Mouse (Mus musculus) liver, postnatal 0 days (tissue): ENCODE data around the gene Ppp1r12b. TPM values are rescaled to one million over a fixed set of nuclear protein-coding genes. Genes with fewer than 3 reads are reported as not detected.

Experiments
- ATAC-seq: fragments of 200-750 bp; cut with Nextera tagmentation; 2 replicates; pipeline ENCODE4 v1.8.0; 2017; ENCODE audit warnings: mild to moderate bottlenecking, moderate library complexity
- DNase-seq: peaks from one replicate; pipeline ENCODE4 v3.0.0-alpha.2; 2016
- H3K27ac ChIP-seq: fragments of 300-500 bp; sonication (generic); 2 replicates; pipeline ENCODE4 v1.5.1; 2014; ENCODE audit warnings: antibody characterized with exemption, moderate library complexity, mild to moderate bottlenecking, low read depth
- H3K27me3 ChIP-seq: fragments of 300-500 bp; sonication (generic); 2 replicates; pipeline ENCODE4 v1.6.1; 2014; ENCODE audit warnings: low read length, control low read depth, mixed read lengths; ENCODE audit not compliant: insufficient read depth
- H3K36me3 ChIP-seq: fragments of 300-500 bp; sonication (generic); replicated peaks from 2 replicates; pipeline ENCODE4 v1.6.1; 2014; ENCODE audit warnings: mild to moderate bottlenecking, control low read depth, low read length, moderate library complexity, mixed read lengths; ENCODE audit not compliant: insufficient read depth
- H3K4me1 ChIP-seq: fragments of 300-500 bp; sonication (generic); 2 replicates; pipeline ENCODE4 v1.6.1; 2014; ENCODE audit warnings: antibody characterized with exemption, mild to moderate bottlenecking, control low read depth; ENCODE audit not compliant: insufficient read depth
- H3K4me2 ChIP-seq: fragments of 300-500 bp; sonication (generic); 2 replicates; pipeline ENCODE4 v1.6.1; 2014; ENCODE audit warnings: low read depth, mild to moderate bottlenecking, low read length, moderate library complexity, mixed read lengths
- H3K4me3 ChIP-seq: fragments of 300-500 bp; sonication (generic); 2 replicates; pipeline ENCODE4 v1.5.1; 2014; ENCODE audit warnings: low read depth, low read length
- H3K9ac ChIP-seq: fragments of 300-500 bp; sonication (generic); replicated peaks from 2 replicates; pipeline ENCODE4 v1.6.1; 2014; ENCODE audit warnings: mild to moderate bottlenecking, moderate library complexity
- H3K9me3 ChIP-seq: fragments of 300-500 bp; sonication (generic); 2 replicates; pipeline ENCODE4 v1.6.1; 2016; ENCODE audit warnings: mild to moderate bottlenecking, control low read depth, low read length, mixed read lengths
- CTCF ChIP-seq: sonication (generic); IDR thresholded peaks from 2 replicates; pipeline ENCODE4 v1.5.1; 2016; ENCODE audit warnings: antibody characterized with exemption, low read depth
- EP300 ChIP-seq: IDR thresholded peaks from 2 replicates; pipeline ENCODE4 v1.6.1; 2016; ENCODE audit warnings: antibody characterized with exemption, low read depth, mild to moderate bottlenecking
- WGBS: fragments of 180-500 bp; shearing (Covaris S2); extraction: QIAGEN DNeasy Blood & Tissue Kit; methylation state at CpG from one replicate; pipeline ENCODE4 v1.1.7; 2014; ENCODE audit not compliant: insufficient replicate concordance; 5-methylcytosine and 5-hydroxymethylcytosine counted together
- polyA plus RNA-seq: library from polyadenylated mRNA; unstranded; fragments of >200 nt; fragmentation: Nextera tagmentation; extraction: Ambion mirVana; gene quantifications from 2 replicates; pipeline ENCODE4 v1.2.1, GENCODE M21; 2015

Gene Ppp1r12b
- polyA plus RNA-seq, 1 experiment from 2014 or later = 0.93 TPM

DNA sequence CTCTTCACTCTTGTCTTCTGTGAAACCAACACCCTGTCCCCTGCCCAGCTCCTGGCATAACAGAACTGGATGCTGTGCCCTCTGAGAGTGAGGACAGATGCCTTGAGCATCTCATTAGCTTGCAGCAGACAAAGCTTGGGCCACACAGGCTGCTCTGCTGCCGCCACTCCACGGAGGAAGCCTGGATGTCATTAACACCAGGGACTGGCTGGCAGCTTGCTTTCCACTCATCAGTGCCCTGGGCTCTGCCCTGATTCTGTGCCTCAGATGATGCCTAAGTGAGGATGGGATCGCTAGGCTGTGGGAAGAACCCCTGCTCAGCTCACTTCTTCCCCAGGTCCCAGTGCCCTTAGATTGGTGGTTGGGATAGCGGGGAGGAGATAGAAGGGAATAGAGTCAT, 39.7 kb upstream of the Ppp1r12b start:
- WGBS = 71% methylated on average over 4 of the region's 4 CpGs
- no peak for ATAC-seq

DNA sequence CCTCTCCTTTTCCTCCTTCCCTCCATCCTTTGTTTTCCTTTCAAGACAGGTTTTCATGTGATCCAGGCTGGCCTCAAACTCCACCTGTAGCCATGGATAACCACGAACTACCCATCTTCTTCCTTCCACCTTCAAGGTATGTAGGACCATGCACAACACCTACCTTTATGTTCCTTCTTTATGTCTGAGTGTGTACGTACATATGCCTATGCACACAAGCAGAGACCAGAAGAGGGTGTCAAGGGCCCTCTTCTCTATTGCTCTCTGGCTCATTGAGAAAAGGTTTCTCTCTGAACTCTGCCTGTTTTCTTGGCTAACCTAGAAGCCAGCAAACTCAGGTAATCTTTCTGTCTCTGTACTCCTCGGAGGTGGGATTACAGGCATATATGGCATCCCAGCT, 39.0 kb upstream of the Ppp1r12b start:
- 76% methylated on average over 3 of the region's 3 CpGs for WGBS

More for the DNA sequence above, 39.7 kb upstream of the Ppp1r12b start:
- Histone ChIP-seq H3K4me3 (no peak overlapping the region), H3K4me1 (no peaks in the 10 kb centered on the region), H3K27me3 (no peaks in the 10 kb centered on the region), H3K4me2 (no peak overlapping the region), H3K27ac (no peak overlapping the region), H3K36me3 (no peaks in the 10 kb centered on the region), H3K9me3 (no peaks in the 10 kb centered on the region), H3K9ac (no peak overlapping the region)
- no peak for DNase-seq
- TF ChIP-seq EP300 (no peak), CTCF (no peak)

GRCm38 (mm10) chr1:134992046-134992645, 36.4 kb upstream of the Ppp1r12b start:
- Histone ChIP-seq H3K27ac (no peak overlapping the region), H3K27me3 (peaks cover 15% of the 10 kb centered on the region), H3K4me1 (peaks cover 5% of the 10 kb centered on the region), H3K36me3 (no peaks in the 10 kb centered on the region), H3K4me2 (no peak overlapping the region), H3K9me3 (no peaks in the 10 kb centered on the region), H3K4me3 (no peak overlapping the region), H3K9ac (no peak overlapping the region)
- DNase-seq (no peak), ATAC-seq (no peak)
- 29% methylated on average over 8 of the region's 8 CpGs for WGBS
- TF ChIP-seq CTCF = no peak
- no peak for TF ChIP-seq EP300

More for the DNA sequence above, 39.0 kb upstream of the Ppp1r12b start:
- ATAC-seq (no peak), DNase-seq (no peak)
- Histone ChIP-seq H3K4me3 (no peak overlapping the region), H3K27me3 (no peaks in the 10 kb centered on the region), H3K9ac (no peak overlapping the region), H3K36me3 (no peaks in the 10 kb centered on the region), H3K4me1 (no peaks in the 10 kb centered on the region), H3K4me2 (no peak overlapping the region), H3K9me3 (no peaks in the 10 kb centered on the region), H3K27ac (no peak overlapping the region)
- TF ChIP-seq EP300 = no peak

GRCm38 (mm10) chr1:134989372-134989771, 33.6 kb upstream of the Ppp1r12b start:
- H3K27me3 ChIP-seq = peaks cover 20% of the 10 kb centered on the region
- no peak for TF ChIP-seq EP300
- TF ChIP-seq CTCF = peak; percentile 95
- ATAC-seq = no peak

DNA sequence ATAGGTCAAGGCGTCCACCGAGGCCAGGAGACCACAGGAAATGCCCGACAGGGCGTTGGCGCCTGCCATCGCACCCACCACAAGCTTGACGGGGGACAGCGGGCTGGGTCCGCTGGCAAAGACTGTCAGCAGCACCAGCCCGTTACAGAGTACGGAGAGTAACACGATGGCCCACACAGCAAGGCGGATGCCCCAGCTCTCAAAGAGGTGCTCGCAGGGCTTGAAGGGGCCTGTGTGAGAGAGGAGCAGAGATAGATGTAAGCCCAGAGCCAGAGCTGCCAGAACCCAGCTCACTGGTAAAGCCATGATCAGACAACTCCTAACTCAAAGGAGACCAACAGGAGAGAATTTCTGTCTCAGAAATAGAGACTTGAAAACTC, 32.2 kb upstream of the Ppp1r12b start:
- H3K36me3 ChIP-seq = no peaks in the 10 kb centered on the region
- H3K4me1 ChIP-seq = peaks cover 5% of the 10 kb centered on the region
- peaks cover 20% of the 10 kb centered on the region for H3K27me3 ChIP-seq
- H3K9ac ChIP-seq = peak overlapping the region; percentile 18; the same call in 1 of the 2 replicates
- H3K27ac ChIP-seq = no peak overlapping the region
- 10% methylated on average over 14 of the region's 14 CpGs for WGBS
- H3K4me3 ChIP-seq = peak overlapping the region; percentile 33
- H3K9me3 ChIP-seq = no peaks in the 10 kb centered on the region
- ATAC-seq (no peak), DNase-seq (no peak)
- peak overlapping the region; percentile 64 for H3K4me2 ChIP-seq
- TF ChIP-seq CTCF (no peak), EP300 (no peak)

More at GRCm38 (mm10) chr1:134989372-134989771, 33.6 kb upstream of the Ppp1r12b start:
- Histone ChIP-seq H3K9ac (no peak overlapping the region), H3K4me1 (peaks cover 5% of the 10 kb centered on the region), H3K4me3 (no peak overlapping the region), H3K4me2 (no peak overlapping the region), H3K36me3 (no peaks in the 10 kb centered on the region), H3K27ac (no peak overlapping the region), H3K9me3 (no peaks in the 10 kb centered on the region)
- 8% methylated on average over 7 of the region's 7 CpGs for WGBS
- DNase-seq = peak; percentile 76

DNA sequence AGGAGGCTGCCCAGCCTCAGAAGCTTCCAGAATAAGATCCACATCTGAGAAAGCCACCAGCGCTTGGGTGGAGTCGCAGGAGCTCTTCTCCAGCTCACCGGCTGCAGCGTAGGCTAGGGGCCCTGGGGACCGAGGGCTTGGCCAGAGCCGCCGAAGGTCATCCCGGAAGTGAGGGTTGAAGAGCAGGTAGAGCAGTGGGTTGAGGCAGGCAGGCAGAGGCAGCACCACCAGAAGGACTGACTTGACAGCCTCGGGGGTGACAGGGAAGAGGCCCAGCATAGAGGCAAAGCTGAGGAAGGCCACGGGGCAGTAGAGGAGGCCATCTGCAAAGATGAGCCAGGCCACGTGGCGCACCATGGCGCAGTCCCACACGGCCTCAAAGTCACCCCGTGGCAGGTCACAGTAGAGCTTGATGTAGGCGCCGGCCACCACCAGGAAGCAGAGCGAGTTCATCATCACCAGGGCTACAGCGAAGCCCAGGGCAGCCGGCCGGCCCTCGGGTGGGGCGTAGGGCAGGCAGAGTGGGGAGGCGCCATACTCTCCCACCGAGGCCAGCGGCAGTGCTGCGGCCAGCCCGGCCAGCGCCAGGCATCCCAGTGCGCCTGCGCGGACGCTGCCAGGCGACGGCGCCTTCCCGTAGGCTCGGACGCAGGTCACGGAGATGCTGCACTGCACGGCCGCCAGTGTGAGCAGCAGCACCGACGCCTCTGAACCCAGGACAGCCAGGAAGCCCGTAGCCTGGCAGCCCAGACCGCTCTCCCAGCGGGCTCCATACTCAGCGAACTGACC, 31.6 kb upstream of the Ppp1r12b start:
- 28% methylated on average over 47 of the region's 48 CpGs for WGBS
- H3K4me2 ChIP-seq = peak overlapping the region; percentile 64
- TF ChIP-seq EP300 (no peak), CTCF (no peak)
- peak overlapping the region; percentile 18; the same call in 1 of the 2 replicates for H3K9ac ChIP-seq
- peaks cover 20% of the 10 kb centered on the region for H3K27me3 ChIP-seq
- peaks cover 5% of the 10 kb centered on the region for H3K4me1 ChIP-seq
- peak overlapping the region; percentile 33 for H3K4me3 ChIP-seq
- no peak overlapping the region for H3K27ac ChIP-seq
- DNase-seq (peak; percentile 45), ATAC-seq (0 out of 2 replicates have a peak, but pooled peaks have one; percentile 21)
- H3K36me3 ChIP-seq = no peaks in the 10 kb centered on the region
- H3K9me3 ChIP-seq = no peaks in the 10 kb centered on the region
